Mouse (Mus musculus) kidney, embryonic 14.5 days (tissue): Measurements from ENCODE around the gene Enox1. TPM values are rescaled to one million over a fixed set of nuclear protein-coding genes. Genes with fewer than 3 reads are reported as not detected.

Experiments
- ATAC-seq: fragments of 200-750 bp; cut with Nextera tagmentation; 2 replicates; pipeline ENCODE4 v1.8.0; 2017; ENCODE audit warnings: moderate number of reproducible peaks, mild to moderate bottlenecking, moderate TSS enrichment, moderate library complexity; ENCODE audit not compliant: low FRiP score, low TSS enrichment
- H3K27ac ChIP-seq: fragments of 300-500 bp; sonication (generic); 2 replicates; pipeline ENCODE4 v1.5.1; 2014; ENCODE audit warnings: low read depth, mild to moderate bottlenecking, low read length, moderate library complexity, mixed read lengths
- H3K27me3 ChIP-seq: fragments of 300-500 bp; sonication (generic); 2 replicates; pipeline ENCODE4 v1.6.1; 2014; ENCODE audit warnings: mild to moderate bottlenecking, low read length; ENCODE audit not compliant: control insufficient read depth, insufficient read depth
- H3K36me3 ChIP-seq: fragments of 300-500 bp; sonication (generic); 2 replicates; pipeline ENCODE4 v1.6.1; 2014; ENCODE audit warnings: low read length, mixed read lengths; ENCODE audit not compliant: control insufficient read depth, insufficient read depth
- H3K4me1 ChIP-seq: fragments of 300-500 bp; sonication (generic); 2 replicates; pipeline ENCODE4 v1.6.1; 2014; ENCODE audit warnings: low read length, mixed read lengths; ENCODE audit not compliant: control insufficient read depth, insufficient read depth
- H3K4me2 ChIP-seq: fragments of 300-500 bp; sonication (generic); replicated peaks from 2 replicates; pipeline ENCODE4 v1.6.1; 2014; ENCODE audit warnings: low read depth, mild to moderate bottlenecking, low read length
- H3K4me3 ChIP-seq: fragments of 300-500 bp; sonication (generic); 2 replicates; pipeline ENCODE4 v1.5.1; 2014; ENCODE audit warnings: mild to moderate bottlenecking, low read length
- H3K9ac ChIP-seq: fragments of 300-500 bp; sonication (generic); 2 replicates; pipeline ENCODE4 v1.6.1; 2014; ENCODE audit warnings: low read depth, mild to moderate bottlenecking, low read length, moderate library complexity
- H3K9me3 ChIP-seq: fragments of 300-500 bp; sonication (generic); 2 replicates; pipeline ENCODE4 v1.6.1; 2016; ENCODE audit warnings: low read length; ENCODE audit not compliant: control insufficient read depth
- WGBS: fragments of 180-500 bp; shearing (Covaris S2); extraction: QIAGEN DNeasy Blood & Tissue Kit; methylation state at CpG from one replicate; pipeline ENCODE4 v1.1.7; 2014; 5-methylcytosine and 5-hydroxymethylcytosine counted together
- polyA plus RNA-seq: library from polyadenylated mRNA; unstranded; fragments of >200 nt; fragmentation: Nextera tagmentation; extraction: Ambion mirVana; gene quantifications from 2 replicates; pipeline ENCODE4 v1.2.1, GENCODE M21; 2014

Enox1 gene
- polyA plus RNA-seq, 1 experiment from 2014 or later = 7.0 TPM

DNA sequence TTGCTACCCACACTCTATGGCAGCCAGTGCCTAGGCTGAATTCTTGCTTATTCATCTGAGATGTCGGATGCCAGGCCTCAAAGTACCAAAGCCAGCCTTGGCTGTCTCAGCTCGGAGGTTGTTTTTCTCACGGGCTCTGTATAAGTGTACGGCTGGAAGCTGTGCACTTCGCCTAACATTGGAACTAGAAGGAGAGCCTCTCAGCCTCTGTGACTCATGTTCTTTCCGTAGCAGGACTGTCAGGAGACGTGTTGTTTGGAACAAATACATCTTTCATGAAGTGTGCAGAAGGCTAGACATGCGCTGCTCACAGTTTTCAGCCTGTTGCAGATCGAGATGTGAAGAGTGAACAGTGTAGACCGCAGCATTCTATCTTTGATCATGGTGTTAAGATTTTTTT is 68.8 kb downstream of the Enox1 start:
- Histone ChIP-seq H3K9me3 (no peaks in the 10 kb centered on the region), H3K4me2 (no peak overlapping the region), H3K4me1 (no peaks in the 10 kb centered on the region), H3K36me3 (no peaks in the 10 kb centered on the region), H3K27ac (no peak overlapping the region), H3K4me3 (no peak overlapping the region), H3K9ac (no peak overlapping the region), H3K27me3 (no peaks in the 10 kb centered on the region)
- no peak for ATAC-seq
- 89% methylated on average over 10 of the region's 10 CpGs for WGBS

DNA sequence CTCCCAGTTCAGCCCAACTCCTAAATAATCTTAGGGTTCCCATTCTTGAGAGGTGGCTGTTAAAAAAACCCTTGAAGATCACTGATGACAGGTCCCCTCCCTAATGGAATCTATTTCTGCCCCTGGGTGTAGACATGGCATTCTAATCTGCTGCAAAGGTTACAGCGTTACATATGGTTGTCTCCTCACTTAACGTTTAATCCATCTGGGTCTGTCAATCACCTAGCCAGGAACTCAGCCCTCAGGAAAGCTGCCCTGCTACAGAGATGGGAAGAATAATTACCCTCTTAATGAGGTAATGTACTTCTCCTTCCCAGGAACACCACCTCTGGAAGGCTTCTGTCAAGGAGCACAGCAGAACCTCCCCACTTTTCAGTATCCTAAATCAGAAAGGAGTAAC is 82.2 kb downstream of the Enox1 start:
- no peak for ATAC-seq
- H3K27me3 ChIP-seq = no peaks in the 10 kb centered on the region
- no peak overlapping the region for H3K9ac ChIP-seq
- H3K4me3 ChIP-seq = no peak overlapping the region
- WGBS = 63% methylated on average over 2 of the region's 2 CpGs
- no peak overlapping the region for H3K4me2 ChIP-seq
- no peak overlapping the region for H3K27ac ChIP-seq
- H3K9me3 ChIP-seq = no peaks in the 10 kb centered on the region
- no peaks in the 10 kb centered on the region for H3K4me1 ChIP-seq
- H3K36me3 ChIP-seq = no peaks in the 10 kb centered on the region

DNA sequence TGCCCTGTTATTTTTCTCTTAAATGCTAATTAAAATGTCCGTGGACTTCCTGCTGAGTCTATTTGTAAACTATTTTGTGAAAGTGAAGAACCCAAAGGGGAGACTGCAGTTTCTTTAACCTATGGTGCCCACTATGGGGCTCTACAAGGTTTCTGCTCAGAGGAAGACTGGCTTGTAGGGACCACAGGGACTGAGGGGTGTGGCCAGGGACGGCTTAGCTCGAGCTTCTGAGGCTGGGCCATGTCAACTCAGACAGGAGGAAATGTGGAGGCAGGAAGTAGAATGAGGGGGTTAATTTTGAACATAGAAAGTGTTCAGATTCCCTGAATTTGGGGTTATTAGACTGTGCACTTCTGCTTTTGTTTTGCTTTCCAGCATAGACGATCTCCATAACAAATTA is 82.8 kb downstream of the Enox1 start:
- H3K4me1 ChIP-seq = no peaks in the 10 kb centered on the region
- H3K4me2 ChIP-seq = no peak overlapping the region
- no peaks in the 10 kb centered on the region for H3K36me3 ChIP-seq
- H3K27ac ChIP-seq = no peak overlapping the region
- no peaks in the 10 kb centered on the region for H3K9me3 ChIP-seq
- no peak overlapping the region for H3K4me3 ChIP-seq
- H3K9ac ChIP-seq = no peak overlapping the region
- ATAC-seq = peak; percentile 81; the same call in 1 of the 2 replicates
- no peaks in the 10 kb centered on the region for H3K27me3 ChIP-seq
- 39% methylated on average over 4 of the region's 4 CpGs for whole genome bisulfite sequencing

DNA sequence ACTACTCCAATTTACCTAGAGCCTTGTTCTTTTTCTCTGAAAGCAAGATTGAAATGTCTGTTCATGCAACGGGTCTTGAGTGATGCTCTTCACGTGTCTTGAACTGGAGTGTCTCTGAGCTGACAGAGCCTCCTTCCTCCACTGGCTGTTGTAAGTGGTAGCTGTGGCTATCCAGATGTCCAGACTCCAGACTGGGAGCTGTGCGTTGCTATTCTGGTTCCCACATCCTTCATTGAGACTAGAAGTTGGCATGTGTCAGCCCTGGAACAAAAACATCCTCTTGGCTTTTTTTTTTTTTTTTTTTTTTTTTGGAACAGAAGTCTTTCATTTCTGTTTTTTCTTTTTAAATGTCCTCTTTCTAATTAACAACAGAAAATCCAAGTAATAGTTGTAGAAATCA is 90.4 kb downstream of the Enox1 start:
- WGBS = 93% methylated on average over 3 of the region's 3 CpGs
- Histone ChIP-seq H3K36me3 (no peaks in the 10 kb centered on the region), H3K27ac (no peak overlapping the region), H3K27me3 (no peaks in the 10 kb centered on the region), H3K4me3 (no peak overlapping the region), H3K9ac (no peak overlapping the region), H3K4me1 (no peaks in the 10 kb centered on the region), H3K4me2 (no peak overlapping the region), H3K9me3 (no peaks in the 10 kb centered on the region)
- ATAC-seq = no peak

DNA sequence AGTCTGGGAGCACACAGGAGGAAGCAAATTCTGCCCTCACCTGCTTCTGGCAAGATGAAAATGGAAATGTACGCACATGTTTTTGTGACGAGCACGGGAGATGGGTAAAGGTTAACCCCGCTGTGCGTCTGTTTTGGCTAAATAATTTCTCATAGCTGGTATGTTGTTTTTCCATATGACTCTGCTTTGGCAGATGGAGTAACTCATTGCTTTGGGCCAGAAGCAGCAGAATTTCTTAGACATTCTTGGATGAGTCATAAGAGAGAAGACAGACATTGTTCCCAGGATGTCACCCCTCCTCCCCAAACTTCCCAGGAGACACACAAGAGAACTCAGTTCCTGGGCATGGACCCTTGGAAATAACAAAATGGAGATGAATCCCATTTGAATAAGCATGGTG is 91.9 kb downstream of the Enox1 start:
- Histone ChIP-seq H3K9ac (no peak overlapping the region), H3K4me1 (no peaks in the 10 kb centered on the region), H3K4me2 (no peak overlapping the region), H3K9me3 (no peaks in the 10 kb centered on the region), H3K4me3 (no peak overlapping the region), H3K27ac (no peak overlapping the region), H3K27me3 (no peaks in the 10 kb centered on the region), H3K36me3 (no peaks in the 10 kb centered on the region)
- WGBS = 83% methylated on average over 5 of the region's 5 CpGs
- ATAC-seq = no peak

DNA sequence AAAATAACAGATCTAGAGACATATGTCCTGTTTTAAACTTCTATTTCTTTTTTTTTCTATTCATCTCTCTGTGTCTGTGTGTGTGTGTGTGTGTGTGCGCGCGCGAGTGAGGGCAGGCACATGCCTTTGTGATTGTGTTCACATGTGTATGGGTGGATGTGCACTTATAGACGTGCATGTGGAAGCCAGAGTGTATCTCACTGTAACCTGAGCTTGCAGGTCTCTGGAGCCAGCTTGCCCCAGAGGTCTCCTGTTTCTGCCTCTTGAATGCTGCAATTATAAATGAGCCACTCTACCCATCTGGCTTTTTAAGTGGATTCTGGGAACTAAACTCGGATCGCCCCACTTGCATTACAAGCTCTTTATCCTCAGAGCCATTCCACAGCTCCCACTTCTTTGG is 92.4 kb downstream of the Enox1 start:
- Histone ChIP-seq H3K9me3 (no peaks in the 10 kb centered on the region), H3K9ac (no peak overlapping the region), H3K27me3 (no peaks in the 10 kb centered on the region), H3K4me1 (no peaks in the 10 kb centered on the region), H3K4me3 (no peak overlapping the region), H3K36me3 (no peaks in the 10 kb centered on the region), H3K27ac (no peak overlapping the region), H3K4me2 (no peak overlapping the region)
- WGBS = 68% methylated on average over 7 of the region's 7 CpGs
- no peak for ATAC-seq

DNA sequence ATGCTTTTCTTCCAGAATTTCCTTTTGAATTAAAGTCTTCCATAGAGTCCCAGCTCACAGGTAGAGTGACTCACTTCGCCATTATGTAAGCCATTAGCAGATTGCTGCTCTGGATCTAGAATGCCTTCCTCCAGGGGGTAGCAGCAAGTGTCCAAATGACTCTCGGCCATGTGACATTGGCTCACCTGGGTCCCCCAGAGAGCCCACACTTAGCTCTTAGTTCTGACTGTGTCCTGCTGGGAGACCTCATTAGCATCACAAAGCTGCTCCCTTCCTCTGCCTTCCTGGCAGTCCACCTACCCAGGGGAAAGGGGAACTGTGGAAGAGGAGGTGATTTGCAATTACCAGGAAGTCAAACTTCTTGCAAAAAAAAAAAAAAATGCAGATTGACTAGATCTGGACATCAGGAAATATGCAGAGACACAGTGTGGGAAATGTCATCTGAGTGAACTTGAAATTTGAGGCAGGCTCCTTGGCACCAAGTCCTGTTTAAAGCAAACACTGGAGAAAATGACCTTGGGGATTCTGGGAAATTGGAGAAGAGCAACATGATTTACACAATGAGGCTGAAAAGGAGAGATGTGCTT is 94.2 kb downstream of the Enox1 start:
- H3K27me3 ChIP-seq = no peaks in the 10 kb centered on the region
- H3K4me3 ChIP-seq = no peak overlapping the region
- no peaks in the 10 kb centered on the region for H3K36me3 ChIP-seq
- H3K4me2 ChIP-seq = no peak overlapping the region
- H3K27ac ChIP-seq = no peak overlapping the region
- H3K9me3 ChIP-seq = no peaks in the 10 kb centered on the region
- 61% methylated on average over 2 of the region's 2 CpGs for WGBS
- H3K9ac ChIP-seq = no peak overlapping the region
- no peaks in the 10 kb centered on the region for H3K4me1 ChIP-seq
- ATAC-seq = no peak

DNA sequence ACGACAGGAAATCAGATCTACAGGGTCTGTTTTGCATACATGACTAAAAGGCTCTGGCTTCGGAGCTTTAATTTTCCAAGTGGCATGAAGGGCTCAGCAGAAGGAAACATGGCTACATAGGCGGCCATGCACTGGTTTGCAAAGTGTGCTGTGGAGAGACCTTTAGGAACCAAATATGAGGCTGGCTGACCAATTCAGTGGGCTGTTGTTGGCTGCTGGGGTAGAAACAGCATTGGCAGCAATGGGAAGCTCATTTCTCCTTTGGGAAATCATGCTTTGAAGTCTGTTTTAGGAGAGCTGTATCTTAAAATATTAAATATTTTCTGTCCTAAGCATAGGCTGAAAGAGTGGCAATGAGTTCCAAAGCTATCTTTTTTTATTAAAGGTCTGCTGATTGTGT is 98.6 kb downstream of the Enox1 start:
- Histone ChIP-seq H3K4me1 (no peaks in the 10 kb centered on the region), H3K4me3 (no peak overlapping the region), H3K9ac (no peak overlapping the region), H3K36me3 (no peaks in the 10 kb centered on the region), H3K4me2 (no peak overlapping the region), H3K9me3 (no peaks in the 10 kb centered on the region), H3K27me3 (no peaks in the 10 kb centered on the region), H3K27ac (no peak overlapping the region)
- WGBS = 34% methylated on average over 3 of the region's 3 CpGs
- ATAC-seq = no peak

DNA sequence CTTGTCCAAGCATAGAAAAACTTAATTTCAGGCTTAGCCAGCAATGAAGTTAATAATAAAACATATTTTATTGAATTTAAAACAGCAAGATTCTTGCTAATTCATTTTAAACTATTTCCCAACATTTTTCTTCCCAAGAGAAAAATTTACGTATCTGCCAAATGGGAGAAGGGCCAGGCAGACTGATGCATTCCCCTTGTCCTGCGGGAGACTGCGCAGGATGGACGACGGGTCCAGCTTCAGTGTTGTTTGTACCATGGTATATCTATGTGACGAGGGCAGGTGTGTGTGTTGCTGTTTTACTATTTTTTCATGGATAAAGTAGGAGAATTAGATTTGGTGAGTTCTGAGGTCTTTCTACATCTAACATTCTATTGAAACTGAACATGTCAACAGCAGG is 99.1 kb downstream of the Enox1 start:
- 86% methylated on average over 6 of the region's 6 CpGs for WGBS
- Histone ChIP-seq H3K36me3 (no peaks in the 10 kb centered on the region), H3K9me3 (no peaks in the 10 kb centered on the region), H3K9ac (no peak overlapping the region), H3K4me3 (no peak overlapping the region), H3K4me2 (no peak overlapping the region), H3K27me3 (no peaks in the 10 kb centered on the region), H3K4me1 (no peaks in the 10 kb centered on the region), H3K27ac (no peak overlapping the region)
- ATAC-seq = no peak
